ENCODE assay signal across 16 mouse cellular contexts in genomic region chr6:112883588-112884135, GRCm38 (mm10).
DNase-seq lines count a peak whose midpoint lies in the region; ATAC-seq and TF ChIP-seq lines count a peak whose summit lies in the region.
"Had no signal": no experiment of that assay in that cellular context is flagged by ENCODE, and none has a peak within 500 bp of the region (broad histone marks: within the 10 kb centered on the region; RNA-seq: fewer than 3 reads in every experiment).

No protein-coding gene starts in this region.

- TF ChIP-seq POLR2A in testis, adult 2 months (IDR thresholded peaks at IDR 0.05; ENCODE audit: control insufficient read depth, low read depth, low read length), result no peak

- no peak overlapping the region; the same call in 1 of the 2 replicates for H3K4me2 ChIP-seq in hindbrain, embryonic 11.5 days (replicated peaks; ENCODE audit: low read depth, low read length)
- no peak overlapping the region for H3K4me2 ChIP-seq in midbrain, embryonic 11.5 days
- H3K4me2 ChIP-seq in heart, embryonic 12.5 days, result no peak overlapping the region
- H3K4me2 ChIP-seq: limb, embryonic 13.5 days; lung, embryonic 14.5 days; stomach, embryonic 15.5 days had no signal

- ATAC-seq in hindbrain, embryonic 11.5 days (ENCODE audit: low FRiP score), result no peak
- no peak for ATAC-seq in midbrain, embryonic 11.5 days (ENCODE audit: low FRiP score)
- ATAC-seq in heart, embryonic 12.5 days (ENCODE audit: insufficient number of reproducible peaks, low FRiP score), result no peak

- H3K9ac ChIP-seq in hindbrain, embryonic 11.5 days (ENCODE audit: low read depth, low read length), result peak overlapping the region; percentile 31; the same call in 1 of the 2 replicates
- no peak overlapping the region for H3K9ac ChIP-seq in midbrain, embryonic 11.5 days (ENCODE audit: low read length)
- no peak overlapping the region for H3K9ac ChIP-seq in heart, embryonic 12.5 days
- H3K9ac ChIP-seq: limb, embryonic 13.5 days; lung, embryonic 14.5 days; stomach, embryonic 15.5 days had no signal

- no peaks in the 10 kb centered on the region for H3K36me3 ChIP-seq in testis, adult 2 months (ENCODE audit: control insufficient read depth, insufficient read depth, low read length)
- no peaks in the 10 kb centered on the region for H3K36me3 ChIP-seq in hindbrain, embryonic 11.5 days (ENCODE audit: control insufficient read depth, insufficient read depth, low read length)
- H3K36me3 ChIP-seq in midbrain, embryonic 11.5 days (ENCODE audit: control insufficient read depth, insufficient read depth, low read length), result no peaks in the 10 kb centered on the region
- H3K36me3 ChIP-seq in heart, embryonic 12.5 days, result no peaks in the 10 kb centered on the region
- H3K36me3 ChIP-seq: limb, embryonic 13.5 days; stomach, embryonic 15.5 days had no signal

- H3K27ac ChIP-seq in testis, adult 2 months (ENCODE audit: control insufficient read depth, insufficient read depth, low read depth, low read length), result peak overlapping the region; percentile 75
- H3K27ac ChIP-seq in hindbrain, embryonic 11.5 days (ENCODE audit: low read depth, low read length), result peak overlapping the region; percentile 75; the same call in 1 of the 2 replicates
- peak overlapping the region; percentile 64; the same call in 1 of the 2 replicates for H3K27ac ChIP-seq in midbrain, embryonic 11.5 days (ENCODE audit: low read depth, low read length)
- H3K27ac ChIP-seq in heart, embryonic 12.5 days (ENCODE audit: poor library complexity, severe bottlenecking), result no peak overlapping the region
- H3K27ac ChIP-seq: limb, embryonic 13.5 days; stomach, embryonic 15.5 days had no signal

- 78% methylated on average over 5 of the region's 5 CpGs for WGBS in hindbrain, embryonic 11.5 days
- 77% methylated on average over 5 of the region's 5 CpGs for WGBS in midbrain, embryonic 11.5 days
- 74% methylated on average over 5 of the region's 5 CpGs for WGBS in heart, embryonic 12.5 days

- no peak for DNase-seq in testis, postnatal 10 days (ENCODE audit: low spot score)
- no peak for DNase-seq in hindbrain, embryonic 11.5 days (ENCODE audit: low spot score)
- DNase-seq in midbrain, embryonic 11.5 days (ENCODE audit: low spot score, missing footprints), result no peak
- DNase-seq in kidney, postnatal 14 days, result no peak
- no peak for DNase-seq in c-Kit-positive CD71-positive TER-119-positive erythroid progenitor cells, embryonic 14.5 days (ENCODE audit: low spot score)
- DNase-seq: cerebellum, adult 18-20 months; heart, postnatal 4 days; kidney, adult 8-10 months; lung, embryonic 14.5 days; retina, postnatal 1 day; thymus, postnatal 25 days had no signal

- H3K4me3 ChIP-seq in testis, adult 2 months (ENCODE audit: control insufficient read depth, low read depth, low read length), result no peak overlapping the region
- no peak overlapping the region for H3K4me3 ChIP-seq in hindbrain, embryonic 11.5 days (ENCODE audit: low read depth, low read length)
- no peak overlapping the region for H3K4me3 ChIP-seq in midbrain, embryonic 11.5 days (ENCODE audit: low read depth, low read length)
- H3K4me3 ChIP-seq in heart, embryonic 12.5 days, result no peak overlapping the region
- H3K4me3 ChIP-seq: erythroblast, embryonic 14.5 days; limb, embryonic 13.5 days; stomach, embryonic 15.5 days had no signal

- peaks cover 3% of the 10 kb centered on the region; the same call in 1 of the 2 replicates for H3K4me1 ChIP-seq in testis, adult 2 months (ENCODE audit: control insufficient read depth, insufficient read depth, low read length)
- peaks cover 27% of the 10 kb centered on the region for H3K4me1 ChIP-seq in hindbrain, embryonic 11.5 days (replicated peaks; ENCODE audit: control insufficient read depth, insufficient read depth, low read length)
- peaks cover 64% of the 10 kb centered on the region for H3K4me1 ChIP-seq in midbrain, embryonic 11.5 days (ENCODE audit: control insufficient read depth, insufficient read depth, low read length)
- no peaks in the 10 kb centered on the region for H3K4me1 ChIP-seq in heart, embryonic 12.5 days (replicated peaks)
- H3K4me1 ChIP-seq: stomach, embryonic 15.5 days had no signal

- no peaks in the 10 kb centered on the region for H3K9me3 ChIP-seq in hindbrain, embryonic 11.5 days (ENCODE audit: control insufficient read depth, low read length)
- H3K9me3 ChIP-seq in midbrain, embryonic 11.5 days (ENCODE audit: control insufficient read depth, low read length), result no peaks in the 10 kb centered on the region
- no peaks in the 10 kb centered on the region for H3K9me3 ChIP-seq in heart, embryonic 12.5 days (replicated peaks)
- H3K9me3 ChIP-seq: limb, embryonic 13.5 days; stomach, embryonic 15.5 days had no signal

- TF ChIP-seq CTCF in testis, adult 2 months (IDR thresholded peaks at IDR 0.05; ENCODE audit: control insufficient read depth, insufficient read depth, insufficient replicate concordance, low read depth, low read length), result no peak

- H3K27me3 ChIP-seq in testis, adult 2 months (ENCODE audit: control insufficient read depth, insufficient read depth, low read length), result no peaks in the 10 kb centered on the region
- H3K27me3 ChIP-seq in hindbrain, embryonic 11.5 days (ENCODE audit: control insufficient read depth, insufficient read depth, low read length), result no peaks in the 10 kb centered on the region
- H3K27me3 ChIP-seq in midbrain, embryonic 11.5 days (ENCODE audit: control insufficient read depth, insufficient read depth, low read length), result no peaks in the 10 kb centered on the region
- peaks cover 57% of the 10 kb centered on the region for H3K27me3 ChIP-seq in heart, embryonic 12.5 days (replicated peaks)
- H3K27me3 ChIP-seq: limb, embryonic 13.5 days; stomach, embryonic 15.5 days had no signal
